Mouse (Mus musculus): Measurements from ENCODE around the gene Zfp664. TPM values are rescaled to one million over a fixed set of nuclear protein-coding genes. Genes with fewer than 3 reads are reported as not detected.

The Zfp664 gene
- total RNA-seq, 1 experiment from 2014 or later = 25.4 TPM

Other genes with a start within 250 kb of the Zfp664 start
- 29.8 and 30.4 TPM in 2 replicates for gene Atp6v0a2, start 234.1 kb upstream of the Zfp664 start, total RNA-seq (2017)
- not detected in 2 replicates for gene Dnah10, start 137.6 kb upstream of the Zfp664 start, total RNA-seq (2017)
- gene Ccdc92, start 267 bp upstream of the Zfp664 start, total RNA-seq (2017) = 2.4 and 3.6 TPM in 2 replicates
- not detected in 2 replicates for gene Rflna, start 140.5 kb downstream of the Zfp664 start, total RNA-seq (2017)